Comparison of ENCODE assay signal across 16 mouse cellular contexts in genomic region chr6:99901564-99901963, GRCm38 (mm10).
"Had no signal": no experiment of that assay in that cellular context is flagged by ENCODE, and none has a peak within 500 bp of the region (broad histone marks: within the 10 kb centered on the region; RNA-seq: fewer than 3 reads in every experiment).

No protein-coding gene starts in this region.

- H3K4me3 ChIP-seq: limb, embryonic 15.5 days; liver, embryonic 12.5 days; midbrain, embryonic 10.5 days; myocyte; neural tube, embryonic 12.5 days had no signal

- H3K4me1 ChIP-seq: liver, embryonic 12.5 days; midbrain, embryonic 10.5 days; neural tube, embryonic 12.5 days had no signal

- ATAC-seq: liver, embryonic 12.5 days had no signal

- H3K27ac ChIP-seq: kidney, postnatal 0 days; limb, embryonic 15.5 days; liver, embryonic 12.5 days; macrophage; midbrain, embryonic 10.5 days; neural tube, embryonic 12.5 days; stomach, postnatal 0 days had no signal

- H3K9me3 ChIP-seq: limb, embryonic 15.5 days; liver, embryonic 12.5 days; midbrain, embryonic 10.5 days; neural tube, embryonic 12.5 days had no signal

- H3K36me3 ChIP-seq: limb, embryonic 15.5 days; liver, embryonic 12.5 days; midbrain, embryonic 10.5 days; neural tube, embryonic 12.5 days had no signal

- DNase-seq: kidney, adult 11 months; kidney, adult 9 months; kidney, postnatal 36 days; layer of hippocampus, adult 9-11 months; layer of hippocampus, postnatal 36 days; lung, embryonic 14.5 days; lung, postnatal 10 days; midbrain, embryonic 14.5 days had no signal
